Mouse (Mus musculus) frontal cortex, adult (tissue): ENCODE data around the gene Ntn4.

ENCODE experiments used
- ATAC-seq: cut with Nextera tagmentation; 2 replicates; pipeline ENCODE4 v1.9.2; 2017; ENCODE audit warnings: mild to moderate bottlenecking, moderate library complexity, mixed read lengths; ENCODE audit not compliant: low TSS enrichment

The Ntn4 gene

GRCm38 (mm10) chr10:93641821-93642746 lies 1.6 kb downstream of the Ntn4 start:
- peak; percentile 10 for ATAC-seq

GRCm38 (mm10) chr10:93642897-93643296 lies 2.4 kb downstream of the Ntn4 start:
- ATAC-seq, result no peak

- no peak for ATAC-seq
Observed at GRCm38 (mm10) chr10:93644451-93644941, 4.0 kb downstream of the Ntn4 start.

- no peak for ATAC-seq
Observed at GRCm38 (mm10) chr10:93647655-93648561, 7.4 kb downstream of the Ntn4 start.

GRCm38 (mm10) chr10:93648598-93649102 lies 8.2 kb downstream of the Ntn4 start:
- ATAC-seq, result no peak

- no peak for ATAC-seq
Observed at GRCm38 (mm10) chr10:93649127-93649526, 8.6 kb downstream of the Ntn4 start.

GRCm38 (mm10) chr10:93649600-93649999 lies 9.1 kb downstream of the Ntn4 start:
- ATAC-seq, result no peak

- no peak for ATAC-seq
Observed at GRCm38 (mm10) chr10:93653322-93653721, 12.8 kb downstream of the Ntn4 start.

- ATAC-seq, result no peak
Observed at GRCm38 (mm10) chr10:93655428-93655827, 14.9 kb downstream of the Ntn4 start.

- no peak for ATAC-seq
Observed at GRCm38 (mm10) chr10:93659792-93660191, 19.3 kb downstream of the Ntn4 start.

- peak; percentile 90 for ATAC-seq
Observed at GRCm38 (mm10) chr10:93661348-93661991, 21.0 kb downstream of the Ntn4 start.

- ATAC-seq, result peak; percentile 16; the same call in 1 of the 2 replicates
Observed at GRCm38 (mm10) chr10:93662018-93662417, 21.5 kb downstream of the Ntn4 start.

- no peak for ATAC-seq
Observed at GRCm38 (mm10) chr10:93666222-93666621, 25.7 kb downstream of the Ntn4 start.

- ATAC-seq, result no peak
Observed at GRCm38 (mm10) chr10:93666996-93667395, 26.5 kb downstream of the Ntn4 start.

- ATAC-seq, result peak; percentile 83
Observed at GRCm38 (mm10) chr10:93672646-93673479, 32.4 kb downstream of the Ntn4 start.

- no peak for ATAC-seq
Observed at GRCm38 (mm10) chr10:93679191-93680007, 38.9 kb downstream of the Ntn4 start.

- ATAC-seq, result peak; percentile 94
Observed at GRCm38 (mm10) chr10:93680680-93681377, 40.3 kb downstream of the Ntn4 start.

GRCm38 (mm10) chr10:93682185-93682747 lies 41.8 kb downstream of the Ntn4 start:
- ATAC-seq, result no peak

- no peak for ATAC-seq
Observed at GRCm38 (mm10) chr10:93683185-93683584, 42.7 kb downstream of the Ntn4 start.
